ENCODE assay signal across 8 mouse cellular contexts in genomic region chr19:7423028-7423655, GRCm38 (mm10). TPM values are rescaled to one million over a fixed set of nuclear protein-coding genes. Genes with fewer than 3 reads are reported as not detected.
A peak's percentile ranks its signal among the peaks of the same experiment; 100 is the strongest.
DNase-seq lines count a peak whose midpoint lies in the region; ATAC-seq lines count a peak whose summit lies in the region.

No protein-coding gene starts in this region.

- H3K27me3 ChIP-seq in hindbrain, embryonic 13.5 days = no peaks in the 10 kb centered on the region
- no peaks in the 10 kb centered on the region for H3K27me3 ChIP-seq in lung, embryonic 16.5 days (ENCODE audit: control insufficient read depth, insufficient read depth, low read depth, low read length)

- H3K27ac ChIP-seq in hindbrain, embryonic 13.5 days = peak overlapping the region; percentile 99
- H3K27ac ChIP-seq in lung, embryonic 16.5 days (ENCODE audit: low read length) = peak overlapping the region; percentile 89

- ATAC-seq in hindbrain, embryonic 13.5 days (ENCODE audit: low FRiP score) = peak; percentile 61
- peak; percentile 85 for ATAC-seq in lung, embryonic 16.5 days (ENCODE audit: low read depth)
- no peak for ATAC-seq in megakaryocyte-erythroid progenitor cell, adult 5-6 weeks (replicated peaks; ENCODE audit: low FRiP score, low TSS enrichment, poor library complexity, severe bottlenecking)

- peaks cover 65% of the 10 kb centered on the region for H3K36me3 ChIP-seq in hindbrain, embryonic 13.5 days
- H3K36me3 ChIP-seq in lung, embryonic 16.5 days (ENCODE audit: control insufficient read depth, insufficient read depth, low read length) = peaks cover 36% of the 10 kb centered on the region

- peaks cover 70% of the 10 kb centered on the region for H3K4me1 ChIP-seq in hindbrain, embryonic 13.5 days (replicated peaks)
- H3K4me1 ChIP-seq in lung, embryonic 16.5 days (replicated peaks; ENCODE audit: control insufficient read depth, insufficient read depth, low read length) = peaks cover 59% of the 10 kb centered on the region

- H3K9ac ChIP-seq in hindbrain, embryonic 13.5 days = peak overlapping the region; percentile 98
- peak overlapping the region; percentile 57 for H3K9ac ChIP-seq in lung, embryonic 16.5 days (ENCODE audit: low read length)

- 9% methylated on average over 50 of the region's 51 CpGs for WGBS in hindbrain, embryonic 13.5 days
- WGBS in lung, embryonic 16.5 days = 16% methylated on average over 50 of the region's 51 CpGs

- peak; percentile 85 for DNase-seq in NIH3T3 (ENCODE audit: low read depth)
- DNase-seq in cerebellum, adult 9-11 months = peak; percentile 83
- DNase-seq in frontal cortex, postnatal 36 days (ENCODE audit: low spot score in 2 of 2) = peak; percentile 76 to 84
- DNase-seq in layer of hippocampus, postnatal 25 days (ENCODE audit: extremely low spot score in 1 of 2, low spot score in 1 of 2) = peak; percentile 72 to 75
- peak; percentile 74 for DNase-seq in right cerebral cortex, adult 18-20 months

- H3K4me2 ChIP-seq in hindbrain, embryonic 13.5 days = peak overlapping the region; percentile 85
- peak overlapping the region; percentile 52 for H3K4me2 ChIP-seq in lung, embryonic 16.5 days (ENCODE audit: low read depth, low read length)

- H3K9me3 ChIP-seq in hindbrain, embryonic 13.5 days = no peaks in the 10 kb centered on the region
- no peaks in the 10 kb centered on the region for H3K9me3 ChIP-seq in lung, embryonic 16.5 days (ENCODE audit: control insufficient read depth, low read length)

- H3K4me3 ChIP-seq in hindbrain, embryonic 13.5 days = peak overlapping the region; percentile 85
- peak overlapping the region; percentile 27 for H3K4me3 ChIP-seq in lung, embryonic 16.5 days (ENCODE audit: low read length)

RNA-seq across cellular contexts. Expression of gene 2700081O15Rik, which starts 5.7 kb away (rescaled TPM):
- 17.7 and 18.0 TPM in 2 replicates for polyA plus RNA-seq in hindbrain, embryonic 13.5 days (2015; fragmentation: Nextera tagmentation; extraction: Ambion mirVana)
- total RNA-seq in layer of hippocampus, postnatal 25 days (2021) = 10 to 100 TPM; 48.9 to 51.4 TPM
- 5.0 TPM in 2 replicates for polyA plus RNA-seq in lung, embryonic 16.5 days (2015; fragmentation: Nextera tagmentation; extraction: Ambion mirVana)
- 4.6 and 9.4 TPM in 2 replicates for total RNA-seq in megakaryocyte-erythroid progenitor cell, adult 5-6 weeks (2014; fragmentation: Nextera tagmentation)
- total RNA-seq in megakaryocyte-erythroid progenitor cell, adult 5-6 weeks (2017) = 3.0 and 7.0 TPM in 2 replicates

RNA-seq across cellular contexts. Expression of gene Spindoc, which starts 40.3 kb away (rescaled TPM):
- 34.0 and 42.7 TPM in 2 replicates for polyA plus RNA-seq in hindbrain, embryonic 13.5 days (2015; fragmentation: Nextera tagmentation; extraction: Ambion mirVana)
- 10 to 100 TPM; 33.8 to 35.3 TPM for total RNA-seq in layer of hippocampus, postnatal 25 days (2021)
- 24.8 and 25.7 TPM in 2 replicates for polyA plus RNA-seq in lung, embryonic 16.5 days (2015; fragmentation: Nextera tagmentation; extraction: Ambion mirVana)
- 15.7 and 23.7 TPM in 2 replicates for total RNA-seq in megakaryocyte-erythroid progenitor cell, adult 5-6 weeks (2014; fragmentation: Nextera tagmentation)
- 6.2 and 15.9 TPM in 2 replicates for total RNA-seq in megakaryocyte-erythroid progenitor cell, adult 5-6 weeks (2017)

RNA-seq across cellular contexts. Expression of gene Rtn3, which starts 59.9 kb away (rescaled TPM):
- polyA plus RNA-seq in hindbrain, embryonic 13.5 days (2015; fragmentation: Nextera tagmentation; extraction: Ambion mirVana) = 513 and 532 TPM in 2 replicates
- total RNA-seq in layer of hippocampus, postnatal 25 days (2021) = 100 to 1,000 TPM; 798 to 841 TPM
- 123 and 126 TPM in 2 replicates for polyA plus RNA-seq in lung, embryonic 16.5 days (2015; fragmentation: Nextera tagmentation; extraction: Ambion mirVana)
- 79.7 and 98.2 TPM in 2 replicates for total RNA-seq in megakaryocyte-erythroid progenitor cell, adult 5-6 weeks (2014; fragmentation: Nextera tagmentation)
- total RNA-seq in megakaryocyte-erythroid progenitor cell, adult 5-6 weeks (2017) = 54.8 and 58.5 TPM in 2 replicates

Comparison
In these comparisons a context has a peak if more than half of its experiments do, and no peak if none do; other contexts are left out.
1. RNA of gene 2700081O15Rik, which starts 5.7 kb away (total RNA-seq): 48.9 to 51.4 TPM in layer of hippocampus, postnatal 25 days; 3.0 to 9.4 TPM in megakaryocyte-erythroid progenitor cell, adult 5-6 weeks; every median in the first group is over 4 times any median in the second.
2. RNA of gene Rtn3, which starts 59.9 kb away (total RNA-seq): 798 to 841 TPM in layer of hippocampus, postnatal 25 days; 54.8 to 98.2 TPM in megakaryocyte-erythroid progenitor cell, adult 5-6 weeks; every median in the first group is over 4 times any median in the second.
3. Peak in every context shown above with its lines, with median percentiles within 50 percentile points of each other: DNase-seq.